Mouse (Mus musculus) neutrophil, adult 5-6 weeks (primary cell): ENCODE measurements around the gene Nccrp1. TPM values are rescaled to one million over a fixed set of nuclear protein-coding genes. Genes with fewer than 3 reads are reported as not detected.

ENCODE experiments used
- ATAC-seq: fragments of 151-379, 151-347 bp; 2 replicates; pipeline ENCODE4 v1.8.0; 2017; ENCODE audit warnings: mild to moderate bottlenecking, moderate TSS enrichment; ENCODE audit not compliant: insufficient number of reproducible peaks, poor library complexity, low FRiP score, severe bottlenecking; ENCODE audit errors: extremely low read depth
- total RNA-seq: library from RNA; stranded (forward); fragments of 200-1000 nt; gene quantifications from 2 replicates; pipeline ENCODE4 v1.2.3, GENCODE M21; 2017

Nccrp1 gene
- 0.49 and 0.70 TPM in 2 replicates for total RNA-seq

GRCm38 (mm10) chr7:28547154-28547553 is at the start of gene Nccrp1:
TSS of gene Nccrp1 (minus strand) at chr7:28547254.
- ATAC-seq: no peak

DNA sequence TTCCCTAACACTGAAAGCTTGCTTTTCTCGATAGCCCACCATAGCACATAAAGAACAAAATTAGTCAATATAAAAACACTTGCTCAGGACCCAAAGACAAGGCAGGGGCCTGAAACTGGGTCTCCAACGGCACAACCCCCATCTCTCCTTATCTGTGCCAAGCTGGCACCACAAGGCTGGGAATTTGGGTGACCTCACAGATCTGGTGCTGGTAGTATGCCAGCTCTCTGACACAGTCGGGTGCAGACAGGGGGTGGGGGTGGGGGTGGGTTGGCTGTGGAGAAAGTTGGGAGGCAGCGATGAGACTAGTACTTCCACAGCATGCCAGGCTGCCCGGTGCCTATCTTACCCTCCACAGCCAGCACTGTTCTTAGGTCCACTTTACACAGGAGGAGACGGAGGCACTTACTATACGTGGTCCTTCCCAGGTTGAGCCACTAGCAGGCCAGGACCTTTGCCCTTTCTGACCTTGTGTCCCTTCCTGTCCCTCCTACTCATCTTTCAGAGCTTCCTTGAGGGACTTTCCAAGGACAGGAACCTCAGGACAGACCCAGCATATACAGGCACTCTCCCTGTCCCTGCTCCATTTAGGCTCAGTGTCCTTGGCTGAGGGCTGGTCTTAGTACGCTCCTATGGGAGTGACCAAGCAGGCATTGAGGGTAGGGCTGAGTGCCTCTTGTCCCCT is 48.8 kb upstream of the Nccrp1 start:
- ATAC-seq: no peak

DNA sequence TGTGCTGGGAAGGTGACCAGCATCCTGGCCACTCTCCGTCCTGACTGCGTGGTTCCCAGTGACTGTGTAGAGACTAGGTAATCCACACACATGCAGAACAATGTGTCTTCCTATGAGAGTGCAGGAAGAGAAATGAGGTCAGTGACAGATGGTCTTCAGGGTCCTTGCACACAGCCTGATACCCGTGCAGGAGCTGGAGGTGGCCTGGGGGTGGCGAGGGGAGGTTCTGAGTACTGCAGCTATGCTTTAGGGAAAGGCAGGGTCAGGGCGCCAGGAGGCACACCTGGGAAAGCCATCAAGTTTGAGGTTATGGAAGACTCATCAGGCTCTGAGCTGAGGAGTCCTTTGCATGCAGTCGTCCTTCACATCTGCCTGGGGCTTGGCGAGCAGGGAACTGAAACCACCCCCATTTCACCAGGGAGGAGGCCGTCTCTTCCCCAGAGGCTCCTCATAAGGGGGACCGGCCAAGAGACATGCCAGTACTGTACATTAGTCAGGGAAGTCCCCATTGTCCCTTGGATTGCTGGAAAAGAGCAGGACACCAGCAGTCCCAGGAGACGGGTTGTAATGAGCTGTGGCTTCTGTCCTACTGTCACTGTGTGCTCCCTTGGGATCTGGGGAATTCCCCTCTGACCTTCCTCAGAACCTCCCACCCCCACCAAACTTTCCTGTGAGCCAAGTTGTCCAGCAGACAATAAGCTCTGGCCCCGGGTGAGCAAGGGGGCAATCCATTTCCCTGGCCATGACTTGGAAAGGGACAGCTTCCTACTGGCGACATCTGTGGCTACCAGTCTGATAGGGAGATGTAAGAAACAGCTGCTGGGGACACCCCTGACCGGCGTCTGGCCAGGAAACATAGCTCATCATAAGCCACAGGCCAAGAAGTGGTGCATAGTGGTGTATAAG is 46.4 kb upstream of the Nccrp1 start:
- ATAC-seq: no peak

DNA sequence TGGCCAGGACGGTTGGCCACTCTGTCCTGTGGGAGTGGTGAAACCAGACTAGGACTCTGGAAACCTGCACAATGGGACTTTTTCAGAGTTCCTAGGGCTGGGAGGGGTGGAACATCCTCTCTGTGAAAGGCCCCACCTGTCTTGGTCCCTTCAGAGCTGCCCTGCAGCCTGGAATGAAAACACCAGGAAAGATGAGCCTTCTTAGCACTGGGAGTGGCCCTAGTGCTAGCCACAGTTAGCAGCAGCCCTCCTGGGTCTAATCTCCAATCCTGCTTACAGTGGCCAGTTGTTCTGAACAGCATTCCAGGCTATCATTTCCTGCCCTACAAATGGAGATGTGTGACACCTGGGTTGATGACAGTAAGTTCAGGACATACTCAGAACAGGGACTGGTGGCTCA is 44.8 kb upstream of the Nccrp1 start:
- ATAC-seq: no peak

DNA sequence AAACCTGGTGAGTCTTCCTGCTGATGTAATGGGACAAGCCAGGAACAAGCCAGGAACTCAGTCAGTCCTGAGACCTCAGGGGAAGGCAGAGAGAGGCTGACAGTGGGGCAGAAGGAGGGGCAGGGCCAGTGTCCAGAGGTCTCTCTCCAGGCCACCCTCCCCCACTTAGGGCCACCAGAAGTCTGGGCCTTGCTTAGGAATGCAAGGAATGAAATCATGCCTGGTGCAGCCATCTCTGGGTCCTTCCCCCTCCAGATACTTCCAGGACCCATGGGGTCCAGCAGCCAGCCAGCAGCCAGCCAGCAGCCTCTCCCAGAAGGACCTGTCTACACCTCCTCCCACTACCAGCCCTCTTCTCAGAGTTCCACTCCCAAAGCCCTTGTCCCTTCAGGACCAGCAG is 40.6 kb upstream of the Nccrp1 start:
- ATAC-seq: no peak

GRCm38 (mm10) chr7:28586663-28587411 is 39.8 kb upstream of the Nccrp1 start:
- no peak for ATAC-seq

- ATAC-seq: no peak
Measured at GRCm38 (mm10) chr7:28585001-28585400, 37.9 kb upstream of the Nccrp1 start.

GRCm38 (mm10) chr7:28584468-28584867 is 37.4 kb upstream of the Nccrp1 start:
- no peak for ATAC-seq

GRCm38 (mm10) chr7:28583570-28584344 is 36.7 kb upstream of the Nccrp1 start:
- ATAC-seq: no peak

GRCm38 (mm10) chr7:28582841-28583240 is 35.8 kb upstream of the Nccrp1 start:
- ATAC-seq: no peak

GRCm38 (mm10) chr7:28581721-28582120 is 34.7 kb upstream of the Nccrp1 start:
- ATAC-seq: no peak

DNA sequence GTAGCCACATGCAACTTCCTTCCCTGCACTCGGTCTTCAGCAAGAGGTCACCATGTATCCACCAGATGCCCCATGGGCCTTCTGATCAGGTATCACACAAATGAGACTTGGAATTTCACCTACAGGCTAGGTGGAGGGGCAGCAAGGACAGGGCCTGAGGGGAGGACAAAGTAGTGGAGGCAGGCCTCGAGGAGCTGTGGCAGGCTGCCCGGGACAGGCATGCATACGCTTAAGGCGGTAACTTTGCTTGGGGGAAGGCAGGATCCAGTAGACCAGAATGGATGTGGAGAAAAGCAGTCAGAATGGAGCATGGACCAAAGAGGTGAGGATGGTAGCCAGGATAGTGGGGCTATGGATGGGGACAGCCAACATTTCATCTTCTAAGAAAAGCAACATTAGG is 32.8 kb upstream of the Nccrp1 start:
- ATAC-seq: no peak

DNA sequence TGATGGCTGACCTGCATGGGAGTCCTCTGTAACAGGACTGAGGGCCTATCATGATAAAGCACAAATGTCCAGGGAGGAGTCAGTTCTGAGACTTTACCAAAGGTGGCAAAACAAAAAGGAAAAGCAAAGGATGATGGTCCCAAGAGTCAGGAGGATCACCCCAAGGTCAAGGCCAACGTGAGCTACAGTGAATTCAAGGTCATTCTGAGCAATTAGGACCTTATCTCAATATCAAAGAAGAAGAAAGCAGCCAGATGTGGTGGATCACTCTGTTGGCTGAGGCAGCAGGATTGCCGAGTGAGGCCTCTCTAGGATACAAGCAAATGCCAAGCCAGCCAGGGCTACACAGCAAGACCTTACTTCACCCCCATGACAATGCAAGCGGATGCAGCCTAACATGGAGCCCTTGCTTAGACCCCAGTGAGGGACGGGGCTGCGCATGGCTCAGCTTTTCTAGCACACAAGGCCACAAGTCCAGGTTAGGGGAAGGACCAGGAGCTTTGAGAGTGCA is 31.5 kb upstream of the Nccrp1 start:
- no peak for ATAC-seq

DNA sequence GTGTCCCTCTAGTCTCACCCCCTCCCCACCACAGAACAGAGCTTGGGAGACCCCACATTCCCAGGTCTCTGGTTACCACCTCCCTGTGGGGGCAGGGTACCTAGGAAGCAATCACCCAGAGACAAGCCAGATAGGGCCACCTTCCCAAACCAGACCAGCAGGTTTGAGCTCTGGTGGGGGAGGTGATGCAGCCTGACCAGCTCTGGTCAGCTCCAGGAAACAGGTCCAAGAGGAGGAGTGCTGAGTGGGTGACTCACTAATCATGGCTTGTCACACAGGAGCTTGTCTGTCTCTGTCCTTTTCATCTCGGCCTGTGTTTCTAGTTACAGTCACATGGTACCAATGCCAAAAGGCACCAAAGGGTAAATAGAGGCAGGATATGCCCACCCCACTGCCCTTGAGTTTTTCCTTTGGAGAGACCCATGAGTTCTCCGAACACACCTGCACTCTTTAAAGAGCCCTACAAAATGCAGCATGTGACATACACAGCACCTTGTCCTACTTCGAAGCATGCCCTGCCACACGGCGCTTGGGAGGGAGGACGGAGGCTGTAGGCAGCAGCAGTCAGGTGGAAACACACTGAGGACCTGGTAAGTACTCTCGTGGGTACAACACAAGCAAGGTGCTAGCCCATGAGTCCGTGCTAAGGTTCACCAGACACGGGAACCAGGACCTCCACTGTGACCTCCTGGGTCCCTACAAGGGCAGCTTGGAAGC is 30.9 kb upstream of the Nccrp1 start:
- ATAC-seq: no peak

DNA sequence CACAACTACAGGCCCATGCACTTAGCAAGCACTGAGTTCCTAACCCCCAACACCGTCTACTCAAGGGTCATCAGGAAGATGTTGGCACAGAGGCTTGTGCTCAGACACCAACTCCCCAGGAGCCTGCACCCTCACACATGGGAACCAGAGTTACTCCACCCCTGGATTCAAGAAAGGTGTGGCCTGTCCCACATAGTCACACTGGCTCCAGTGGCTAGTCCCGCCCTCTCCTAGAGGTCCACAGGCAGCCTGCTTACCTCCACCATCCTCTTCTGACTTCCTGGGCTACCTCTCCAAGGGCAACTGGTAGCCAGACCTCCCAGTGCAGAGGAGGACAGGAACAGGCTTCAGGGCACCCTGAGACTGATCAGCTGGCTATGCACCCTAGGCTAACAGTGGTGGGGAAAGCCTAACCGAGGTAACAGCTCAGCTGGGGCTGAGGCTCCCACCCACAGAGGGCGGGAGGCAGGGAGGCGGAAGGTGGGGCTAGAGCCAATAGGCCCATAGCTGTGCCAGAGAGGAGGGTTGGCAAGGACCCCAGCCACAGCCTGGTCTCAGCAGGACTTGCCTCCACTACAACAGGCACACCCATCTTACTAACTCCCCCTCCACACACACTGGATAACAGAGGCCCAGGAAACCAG is 29.3 kb upstream of the Nccrp1 start:
- no peak for ATAC-seq

GRCm38 (mm10) chr7:28575597-28575996 is 28.5 kb upstream of the Nccrp1 start:
- ATAC-seq: no peak

DNA sequence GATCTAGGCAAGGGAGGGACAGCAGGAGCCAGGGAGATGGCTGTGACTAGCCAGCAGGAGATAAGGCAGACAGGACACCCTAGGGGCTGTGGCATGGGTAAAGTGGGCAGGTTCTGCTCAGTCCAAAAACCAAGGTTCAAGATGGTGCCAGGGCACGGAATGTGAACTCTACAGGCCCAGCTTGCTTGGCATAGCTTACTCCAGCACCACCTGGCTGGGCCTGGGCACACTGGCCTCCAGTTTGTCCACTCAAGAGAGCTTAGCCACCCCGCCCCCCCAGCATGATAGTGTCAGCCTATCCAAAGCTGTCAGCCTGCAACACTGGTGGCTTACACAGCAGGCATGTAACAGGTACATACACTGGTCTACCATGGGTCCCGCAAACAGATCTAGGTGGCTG is 26.2 kb upstream of the Nccrp1 start:
- ATAC-seq: no peak

DNA sequence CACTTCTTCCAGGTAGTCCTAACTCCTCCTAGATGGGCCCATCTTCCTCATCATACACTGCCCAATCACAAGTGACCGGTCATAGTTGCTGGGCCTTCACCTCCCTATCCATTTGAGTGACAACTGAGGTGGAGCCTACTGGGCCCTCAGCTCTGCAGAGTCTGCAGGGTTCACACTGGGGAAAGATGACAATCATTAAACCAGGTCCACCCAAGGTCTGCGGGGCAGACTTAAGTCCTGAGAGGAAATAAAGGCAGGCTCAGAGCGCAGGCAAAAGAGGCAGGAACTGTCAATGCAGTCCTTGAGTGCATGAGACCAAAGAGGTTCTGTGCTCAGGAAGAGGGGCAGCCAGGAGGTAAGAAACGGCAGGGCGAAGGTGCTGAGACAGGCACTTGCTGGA is 25.6 kb upstream of the Nccrp1 start:
- ATAC-seq: no peak
